Mouse (Mus musculus): Measurements from ENCODE around the gene Hspb1.

Hspb1 gene

GRCm38 (mm10) chr5:135911633-135912220, 24.0 kb downstream of the Hspb1 start:
- DNase-seq (ENCODE audit: low spot score in 2 of 2) = no peak

GRCm38 (mm10) chr5:135913201-135913600, 25.5 kb downstream of the Hspb1 start:
- DNase-seq (ENCODE audit: low spot score in 2 of 2) = peak in 1 of 2 experiments; percentile 30

DNA sequence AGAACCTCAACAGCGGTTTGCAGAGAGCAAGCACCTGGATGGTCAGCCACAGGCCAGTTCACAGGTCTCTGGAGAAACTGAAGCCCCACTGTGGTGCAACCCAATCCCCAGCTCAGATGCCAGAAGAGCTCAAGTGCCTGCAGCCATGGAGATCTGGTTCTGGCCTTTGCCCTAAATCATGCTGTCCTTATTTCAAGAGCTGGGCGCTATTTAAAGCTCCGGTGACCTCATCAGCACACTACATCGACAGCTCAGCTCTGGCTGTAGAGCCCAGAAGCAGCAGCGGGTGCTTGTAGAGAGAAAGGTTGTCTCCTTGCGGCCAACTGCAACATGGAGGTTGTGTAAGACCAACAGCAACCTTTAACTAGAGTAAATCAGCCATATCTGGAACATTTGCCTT, 26.4 kb downstream of the Hspb1 start:
- DNase-seq (ENCODE audit: low spot score in 2 of 2) = no peak

GRCm38 (mm10) chr5:135916051-135916565, 28.4 kb downstream of the Hspb1 start:
- DNase-seq (ENCODE audit: low spot score in 2 of 2) = no peak

DNA sequence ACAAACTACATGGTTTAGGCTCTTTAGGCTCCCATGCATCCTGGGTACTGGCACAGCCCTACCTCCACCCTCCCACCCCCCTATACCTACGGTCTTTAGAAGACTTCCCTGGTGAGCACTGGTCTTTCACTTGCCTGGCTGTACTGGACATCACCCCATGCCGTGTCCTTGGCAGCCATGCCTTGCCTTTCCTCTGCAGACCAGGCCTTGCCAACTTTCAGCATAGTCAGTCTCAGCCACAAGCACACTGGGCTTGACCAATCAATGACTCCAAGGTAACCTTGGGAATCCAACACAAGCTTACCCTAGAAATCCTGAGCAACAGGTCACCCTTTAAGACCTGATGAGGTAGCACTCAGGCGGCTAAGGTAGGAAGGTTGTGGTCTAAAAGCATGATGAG, 28.9 kb downstream of the Hspb1 start:
- no peak for DNase-seq (ENCODE audit: low spot score in 2 of 2)

DNA sequence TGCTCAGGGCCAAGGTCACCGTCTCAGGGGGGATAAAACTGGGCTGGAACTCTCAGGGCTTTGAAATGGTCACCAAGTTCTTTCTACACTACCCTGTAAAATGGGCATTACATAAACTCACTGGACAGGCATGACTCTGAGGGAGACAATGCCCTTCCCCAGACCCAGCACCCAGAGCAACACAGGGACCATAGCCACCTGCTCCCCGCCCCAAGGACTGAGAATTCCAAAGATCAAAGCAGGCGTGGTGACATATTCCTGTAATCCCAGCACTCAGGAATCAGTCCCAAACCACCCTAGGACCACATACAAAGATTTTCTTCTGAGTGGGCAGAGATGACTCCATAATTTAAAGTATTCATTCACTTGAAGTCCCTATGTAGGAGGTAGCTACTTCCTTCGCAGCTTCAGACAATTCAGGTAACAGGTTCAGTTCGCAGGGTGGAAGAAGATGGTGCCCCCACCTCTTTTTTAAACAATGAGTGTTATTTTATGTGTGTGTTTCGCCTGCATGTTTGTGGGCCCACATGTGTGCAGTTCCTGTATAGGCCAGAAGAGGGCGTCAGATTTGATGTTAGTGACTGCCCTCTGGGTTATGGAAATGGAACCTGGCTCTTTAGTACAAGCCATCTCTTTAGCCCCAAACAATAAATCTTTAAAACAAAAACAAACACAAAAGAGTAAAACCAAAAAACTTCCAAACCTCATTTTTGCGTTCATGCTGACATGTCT, 29.8 kb downstream of the Hspb1 start:
- no peak for DNase-seq (ENCODE audit: low spot score in 2 of 2)

- DNase-seq (ENCODE audit: low spot score in 2 of 2) = no peak
These were observed 30.3 kb downstream of the Hspb1 start for GRCm38 (mm10) chr5:135918059-135918437.

DNA sequence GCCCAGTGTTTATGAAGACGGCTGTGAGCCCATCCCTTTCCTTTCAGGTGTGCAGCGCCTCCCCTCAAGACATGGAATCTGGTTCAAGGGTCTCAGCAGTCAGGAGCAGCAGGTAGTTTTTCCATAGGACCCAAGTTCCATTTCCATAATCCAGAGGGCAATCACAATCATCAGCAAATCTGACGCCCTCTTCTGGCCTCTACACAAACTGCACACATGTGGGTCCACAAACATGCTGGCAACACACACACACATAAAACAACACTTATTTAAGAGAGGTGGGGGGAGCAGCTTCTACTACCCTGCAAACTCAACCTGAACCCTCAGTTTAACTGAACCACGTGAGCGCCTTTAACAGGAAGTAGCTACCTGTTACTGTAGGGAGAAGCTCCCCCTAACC, 30.9 kb downstream of the Hspb1 start:
- no peak for DNase-seq (ENCODE audit: low spot score in 2 of 2)

GRCm38 (mm10) chr5:135919902-135920301, 32.2 kb downstream of the Hspb1 start:
- DNase-seq (ENCODE audit: low spot score in 2 of 2) = no peak

GRCm38 (mm10) chr5:135923901-135924300, 36.2 kb downstream of the Hspb1 start:
- DNase-seq (ENCODE audit: low spot score in 2 of 2) = no peak

DNA sequence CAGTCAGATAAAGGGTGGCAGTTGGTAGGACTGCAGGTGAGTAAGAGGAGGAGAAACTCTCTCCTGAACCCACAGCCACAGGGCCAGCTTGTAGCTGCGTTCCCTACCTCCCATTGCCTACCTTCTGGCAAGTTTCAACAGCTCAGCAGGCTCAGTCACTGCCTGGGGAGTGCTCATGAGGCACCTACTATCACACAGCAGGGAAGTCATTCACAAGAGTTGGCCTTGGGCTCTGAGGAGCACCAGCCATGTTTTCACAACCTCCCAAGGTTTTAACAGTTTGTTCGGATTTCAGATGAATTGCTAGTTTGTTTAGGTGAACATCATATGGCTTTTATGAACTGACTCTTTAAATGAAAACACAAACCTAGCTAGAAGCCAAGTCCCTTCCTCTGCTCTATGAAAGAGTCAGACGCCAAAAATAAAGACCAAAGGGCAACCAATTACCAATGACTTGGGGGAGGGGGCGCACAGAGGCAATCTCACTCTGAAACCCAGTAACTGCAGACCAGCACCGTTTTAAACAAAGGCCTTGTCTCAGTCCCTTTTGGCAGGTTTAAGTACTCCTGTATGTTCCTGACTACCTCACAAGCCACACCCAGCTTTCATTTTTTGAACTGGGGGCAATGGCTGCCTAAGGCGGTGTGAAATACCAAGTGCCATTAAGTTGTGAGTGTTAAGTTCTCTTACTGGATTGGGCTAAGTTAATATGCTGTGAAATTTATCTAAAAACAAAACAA, 42.1 kb downstream of the Hspb1 start:
- no peak for DNase-seq (ENCODE audit: low spot score in 2 of 2)

DNA sequence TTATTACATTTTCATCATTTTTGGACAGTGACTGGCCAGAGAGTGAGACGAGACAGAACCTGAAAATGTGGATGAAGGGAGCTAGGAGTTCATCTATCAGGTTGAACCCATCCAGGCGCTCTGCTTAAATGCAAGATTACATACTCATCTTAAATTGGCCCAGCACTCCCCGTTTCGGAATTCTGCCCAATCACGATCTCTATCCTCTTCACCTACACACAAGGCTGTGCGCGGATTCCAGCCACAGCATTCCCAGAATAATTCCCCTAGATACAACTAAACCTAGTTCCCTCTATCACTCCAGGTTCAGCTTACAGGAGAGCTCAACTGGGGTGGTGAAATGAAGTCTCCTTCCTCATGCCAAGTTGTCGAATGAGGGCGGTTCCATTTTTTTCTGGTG, 43.8 kb downstream of the Hspb1 start:
- DNase-seq (ENCODE audit: low spot score in 2 of 2) = no peak

DNA sequence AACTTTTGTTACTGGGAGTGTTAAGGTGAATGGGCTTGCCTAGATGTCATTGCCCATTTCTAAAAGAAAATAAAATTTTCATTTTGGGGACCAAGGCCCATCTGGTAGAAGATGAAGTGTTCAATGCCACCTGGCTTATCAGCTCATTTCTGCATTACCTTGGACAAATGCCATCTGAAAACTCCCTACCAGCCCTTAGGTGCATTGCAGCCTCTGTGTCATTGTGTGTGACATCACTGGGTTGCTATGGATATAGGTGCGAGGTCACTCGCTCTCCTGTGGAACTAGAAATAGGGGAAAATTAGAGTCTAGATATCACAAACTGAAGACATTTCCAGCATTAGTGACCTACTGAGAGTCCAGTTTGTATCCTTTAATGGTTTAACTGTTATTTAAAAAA, 44.6 kb downstream of the Hspb1 start:
- no peak for DNase-seq (ENCODE audit: low spot score in 2 of 2)

- DNase-seq (ENCODE audit: low spot score in 2 of 2) = no peak
These were observed 45.6 kb downstream of the Hspb1 start for GRCm38 (mm10) chr5:135933222-135933899.

GRCm38 (mm10) chr5:135933900-135934441, 46.3 kb downstream of the Hspb1 start:
- DNase-seq (ENCODE audit: low spot score in 2 of 2) = peak in 1 of 2 experiments; percentile 60

GRCm38 (mm10) chr5:135934481-135935175, 46.9 kb downstream of the Hspb1 start, which contains the start of gene Ywhag:
TSS of gene Ywhag (minus strand) at chr5:135934616.
- DNase-seq (ENCODE audit: low spot score in 2 of 2) = peak; percentile 98

- DNase-seq (ENCODE audit: low spot score in 2 of 2) = no peak
These were observed 47.4 kb downstream of the Hspb1 start for GRCm38 (mm10) chr5:135935176-135935523.

DNA sequence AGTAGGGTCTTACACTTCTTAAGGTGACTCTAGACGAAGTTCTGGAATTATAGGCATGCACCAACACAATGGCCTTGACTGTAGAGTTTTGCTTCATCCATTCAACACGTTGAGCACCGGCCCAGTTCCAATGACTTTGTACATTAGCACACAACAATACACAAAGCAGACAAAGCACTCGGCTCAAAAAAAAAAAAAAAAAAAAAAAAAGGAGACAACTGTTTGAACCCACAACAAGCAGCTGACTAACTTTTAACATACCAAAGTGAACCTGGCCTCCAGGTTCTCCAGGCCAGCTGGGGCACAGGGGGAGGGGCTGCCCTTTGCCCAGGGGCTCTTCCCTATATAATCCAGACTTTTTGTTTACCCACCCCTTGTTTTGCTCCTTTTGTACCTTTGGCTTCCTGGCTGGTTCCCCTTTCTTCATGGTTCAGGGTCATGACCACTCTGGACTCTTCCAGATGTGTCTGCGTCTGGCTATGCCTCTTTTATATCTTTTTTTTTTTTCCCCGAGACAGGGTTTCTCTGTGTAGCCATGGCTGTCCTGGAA, 48.0 kb downstream of the Hspb1 start:
- DNase-seq (ENCODE audit: low spot score in 2 of 2) = no peak
